Mouse (Mus musculus) midbrain, embryonic 10.5 days (tissue): ENCODE measurements around the gene Pcsk5. TPM values are rescaled to one million over a fixed set of nuclear protein-coding genes. Genes with fewer than 3 reads are reported as not detected.
A peak's percentile ranks its signal among the peaks of the same experiment; 100 is the strongest.

Source experiments
- DNase-seq: peaks from one replicate; pipeline ENCODE4 v3.0.0-alpha.2; 2017; ENCODE audit warnings: low spot score
- H3K27ac ChIP-seq: fragments of 300-500 bp; sonication (generic); replicated peaks from 2 replicates; pipeline ENCODE4 v1.5.1; 2016; ENCODE audit warnings: mild to moderate bottlenecking
- H3K27me3 ChIP-seq: fragments of 300-500 bp; sonication (generic); 2 replicates; pipeline ENCODE4 v1.6.1; 2016; ENCODE audit warnings: low read depth, mild to moderate bottlenecking; ENCODE audit not compliant: poor library complexity, severe bottlenecking
- H3K36me3 ChIP-seq: fragments of 300-500 bp; sonication (generic); 2 replicates; pipeline ENCODE4 v1.6.1; 2016; ENCODE audit warnings: mild to moderate bottlenecking, moderate library complexity
- H3K4me1 ChIP-seq: fragments of 300-500 bp; sonication (generic); 2 replicates; pipeline ENCODE4 v1.6.1; 2016
- H3K4me3 ChIP-seq: fragments of 300-500 bp; sonication (generic); 2 replicates; pipeline ENCODE4 v1.5.1; 2016; ENCODE audit warnings: mild to moderate bottlenecking, moderate library complexity
- H3K9me3 ChIP-seq: fragments of 300-500 bp; sonication (generic); replicated peaks from 2 replicates; pipeline ENCODE4 v1.6.1; 2016; ENCODE audit warnings: mild to moderate bottlenecking
- WGBS: fragments of 180-500 bp; shearing (Covaris S2); methylation state at CpG from one replicate; pipeline ENCODE4 v1.1.7; 2016; 5-methylcytosine and 5-hydroxymethylcytosine counted together
- polyA plus RNA-seq: library from polyadenylated mRNA; unstranded; fragments of >200 nt; fragmentation: Nextera tagmentation; extraction: Ambion mirVana; gene quantifications from 2 replicates; pipeline ENCODE4 v1.2.1, GENCODE M21; 2016

Gene Pcsk5
- polyA plus RNA-seq, 1 experiment from 2014 or later = 6.6 TPM

DNA sequence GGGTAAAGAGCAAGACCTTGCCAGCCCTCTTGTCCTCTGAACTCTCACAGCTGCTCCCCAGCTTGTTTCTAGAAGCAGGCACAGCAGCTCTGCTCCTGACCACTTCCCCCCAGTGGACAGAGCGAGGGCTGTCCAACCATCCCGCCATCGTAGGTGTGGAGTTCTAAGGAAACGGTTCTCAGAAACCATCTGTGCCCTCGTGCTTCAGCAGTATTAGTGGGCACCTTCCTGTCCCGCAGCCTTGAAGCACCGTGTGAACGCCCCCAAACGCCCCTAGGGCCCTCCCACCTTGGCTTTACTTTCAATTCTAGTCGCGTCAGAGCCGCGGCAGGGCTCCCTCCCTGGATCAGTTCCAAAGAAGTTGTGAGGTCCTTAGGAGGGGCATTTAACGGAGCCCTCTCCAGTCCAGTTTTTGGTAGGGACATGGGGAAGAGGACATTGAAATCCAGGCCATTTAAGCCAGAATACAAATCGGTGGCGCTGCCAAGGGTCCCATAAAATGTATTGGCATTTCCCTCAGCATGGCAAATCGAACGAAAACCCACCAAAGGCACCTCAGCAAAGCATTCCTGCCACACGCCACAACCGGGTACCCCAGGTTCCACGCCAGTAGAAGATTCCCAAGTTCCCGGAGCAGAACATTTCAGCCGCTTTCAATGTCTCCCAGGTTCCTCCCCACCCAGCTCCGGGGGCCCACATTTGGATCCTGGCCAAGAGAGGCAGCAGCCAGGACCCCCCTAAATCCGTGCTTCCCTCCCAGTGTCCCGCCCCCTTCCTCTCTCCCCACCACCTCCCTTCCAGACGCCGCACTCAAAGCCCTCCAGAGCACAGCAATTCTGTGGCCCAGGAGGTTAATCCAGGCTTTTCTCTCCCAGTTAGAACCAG lies 1.5 kb downstream of the Pcsk5 start:
- peak overlapping the region; percentile 90 for H3K27ac ChIP-seq
- H3K27me3 ChIP-seq = peaks cover 32% of the 10 kb centered on the region
- WGBS = under 1% methylated on average over 28 of the region's 28 CpGs
- H3K4me3 ChIP-seq = peak overlapping the region; percentile 81
- no peaks in the 10 kb centered on the region for H3K9me3 ChIP-seq
- no peaks in the 10 kb centered on the region for H3K36me3 ChIP-seq
- H3K4me1 ChIP-seq = peaks cover 31% of the 10 kb centered on the region
- peak; percentile 53 for DNase-seq

DNA sequence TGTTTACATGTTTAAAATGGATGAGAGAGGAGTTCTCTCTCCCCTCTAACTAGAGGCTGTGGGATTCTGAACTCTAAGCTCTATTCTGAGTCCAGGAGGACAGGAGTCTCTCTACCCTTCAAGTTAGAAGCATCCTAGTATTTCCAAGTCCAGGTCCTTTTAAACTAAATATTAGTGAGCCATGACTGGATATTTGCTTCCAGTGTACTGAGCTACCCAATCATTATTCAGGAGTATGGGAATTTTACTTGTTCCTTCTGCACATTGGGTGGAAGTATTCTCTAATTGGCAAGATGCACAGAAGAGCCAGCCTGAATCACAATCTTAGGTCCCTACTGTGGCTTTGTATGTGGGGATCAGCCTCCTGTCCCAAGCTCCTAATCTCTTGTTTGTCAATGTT lies 2.5 kb downstream of the Pcsk5 start:
- Histone ChIP-seq H3K27me3 (peaks cover 32% of the 10 kb centered on the region), H3K4me1 (peaks cover 31% of the 10 kb centered on the region), H3K4me3 (no peak overlapping the region), H3K9me3 (no peaks in the 10 kb centered on the region), H3K36me3 (no peaks in the 10 kb centered on the region), H3K27ac (no peak overlapping the region)
- no peak for DNase-seq

DNA sequence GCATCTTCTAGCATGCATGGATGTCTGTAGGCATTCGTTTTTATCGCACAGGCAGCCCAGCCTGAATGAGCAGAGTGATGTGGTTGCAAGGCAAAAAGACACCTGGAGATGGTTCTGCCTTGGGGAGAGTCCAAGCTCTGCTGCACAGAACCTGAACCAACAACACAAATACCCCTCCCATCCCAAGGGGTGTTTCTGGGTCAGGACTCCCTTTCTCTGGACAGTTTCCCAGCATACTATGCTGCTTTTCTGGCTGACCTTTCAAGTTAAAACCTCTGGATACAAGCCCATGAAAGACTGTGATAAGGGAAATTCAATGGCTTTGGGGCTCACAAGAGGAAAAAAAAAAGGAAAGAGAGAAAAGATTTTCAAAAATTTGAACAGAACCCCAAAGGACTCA lies 6.1 kb downstream of the Pcsk5 start:
- WGBS = 96% methylated on average over 2 of the region's 2 CpGs
- Histone ChIP-seq H3K27ac (no peak overlapping the region), H3K27me3 (peaks cover 16% of the 10 kb centered on the region), H3K36me3 (no peaks in the 10 kb centered on the region), H3K4me1 (peaks cover 15% of the 10 kb centered on the region), H3K4me3 (no peak overlapping the region), H3K9me3 (no peaks in the 10 kb centered on the region)
- DNase-seq = no peak

DNA sequence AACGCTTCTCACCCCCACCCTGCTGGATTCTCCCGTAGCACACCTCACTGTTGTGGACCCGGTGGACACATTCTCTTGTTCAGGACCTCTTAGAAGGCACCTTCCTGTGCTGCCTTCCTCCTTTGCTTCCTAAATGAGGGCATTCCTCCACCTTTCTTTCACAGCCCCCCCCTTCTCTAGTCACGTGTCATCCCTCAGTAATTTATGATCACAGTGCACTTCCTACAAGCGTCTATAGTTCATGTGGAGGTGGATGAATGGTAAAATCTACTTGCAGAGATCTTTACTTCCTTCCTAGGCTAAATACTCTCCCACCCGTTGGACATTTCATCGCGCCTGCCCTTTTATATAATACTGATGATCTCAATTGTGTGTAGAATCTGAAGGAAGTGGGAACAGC lies 9.0 kb downstream of the Pcsk5 start:
- H3K27me3 ChIP-seq = no peaks in the 10 kb centered on the region
- H3K27ac ChIP-seq = no peak overlapping the region
- no peaks in the 10 kb centered on the region for H3K9me3 ChIP-seq
- WGBS = 86% methylated on average over 8 of the region's 8 CpGs
- DNase-seq = no peak
- no peaks in the 10 kb centered on the region for H3K36me3 ChIP-seq
- H3K4me1 ChIP-seq = no peaks in the 10 kb centered on the region
- no peak overlapping the region for H3K4me3 ChIP-seq

DNA sequence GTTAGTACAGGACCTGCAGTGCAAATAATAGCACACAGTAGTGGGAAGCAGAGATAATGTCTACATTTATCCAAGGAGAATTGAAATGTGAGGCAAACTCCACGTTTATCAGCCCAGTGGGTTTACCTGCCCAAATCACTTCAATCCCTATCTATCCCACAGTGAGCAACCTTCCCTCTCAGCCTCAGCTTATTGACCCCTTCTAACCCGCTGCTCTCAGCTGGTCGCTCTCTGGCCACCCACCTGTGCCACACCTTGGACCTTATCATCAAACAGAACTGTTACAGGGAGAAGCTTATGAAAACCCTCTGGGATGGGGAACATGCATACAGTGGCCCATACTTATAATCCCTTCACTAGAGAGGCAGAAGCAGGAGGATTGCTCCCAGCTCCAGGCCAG lies 10.7 kb downstream of the Pcsk5 start:
- DNase-seq = no peak
- Histone ChIP-seq H3K27ac (no peak overlapping the region), H3K4me1 (no peaks in the 10 kb centered on the region), H3K4me3 (no peak overlapping the region), H3K36me3 (no peaks in the 10 kb centered on the region), H3K9me3 (no peaks in the 10 kb centered on the region), H3K27me3 (no peaks in the 10 kb centered on the region)
- 73% methylated on average over 3 of the region's 3 CpGs for WGBS

DNA sequence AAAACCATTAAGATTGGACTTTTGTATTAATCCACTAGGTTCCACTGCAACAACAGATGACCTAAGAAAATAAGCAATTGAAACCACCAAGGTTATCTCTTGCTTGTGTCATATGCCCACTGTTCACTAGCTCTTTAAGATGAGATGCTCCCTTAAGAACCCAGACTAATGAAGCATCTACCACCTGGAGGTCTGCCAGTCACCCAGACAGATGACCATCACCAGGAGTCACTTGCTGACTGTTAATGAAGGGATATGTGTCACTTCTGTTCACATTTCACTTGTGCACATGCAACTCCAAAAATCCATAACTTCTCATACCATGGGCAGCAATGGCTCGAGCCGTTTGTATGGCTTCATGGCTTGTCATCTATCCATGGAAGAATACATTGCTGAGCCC lies 17.4 kb downstream of the Pcsk5 start:
- WGBS = 94% methylated on average over 2 of the region's 2 CpGs
- Histone ChIP-seq H3K4me1 (no peaks in the 10 kb centered on the region), H3K27me3 (no peaks in the 10 kb centered on the region), H3K4me3 (no peak overlapping the region), H3K9me3 (no peaks in the 10 kb centered on the region), H3K36me3 (no peaks in the 10 kb centered on the region), H3K27ac (no peak overlapping the region)
- no peak for DNase-seq

DNA sequence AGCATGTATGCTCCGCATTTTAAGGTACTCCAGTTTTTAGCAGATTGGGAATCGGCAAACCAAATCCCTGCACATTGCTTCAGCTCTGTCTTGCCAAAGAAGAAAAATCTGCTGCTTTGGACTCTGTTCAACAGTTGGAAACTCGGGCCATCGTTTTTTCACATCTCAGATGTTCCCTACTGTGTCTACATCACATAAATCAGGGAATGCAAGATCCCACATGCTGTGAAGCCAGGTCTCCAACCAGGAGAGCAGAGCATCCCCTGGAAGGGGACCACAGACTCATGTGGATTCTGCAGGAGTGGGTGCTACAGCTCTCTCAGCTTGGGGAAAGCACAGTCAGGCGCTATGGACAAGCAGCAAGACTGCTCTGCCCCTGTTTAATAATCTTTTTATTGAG lies 18.4 kb downstream of the Pcsk5 start:
- H3K27me3 ChIP-seq = no peaks in the 10 kb centered on the region
- DNase-seq = no peak
- no peaks in the 10 kb centered on the region for H3K36me3 ChIP-seq
- H3K9me3 ChIP-seq = no peaks in the 10 kb centered on the region
- H3K4me1 ChIP-seq = no peaks in the 10 kb centered on the region
- H3K4me3 ChIP-seq = no peak overlapping the region
- H3K27ac ChIP-seq = no peak overlapping the region
- WGBS = 78% methylated on average over 5 of the region's 5 CpGs

DNA sequence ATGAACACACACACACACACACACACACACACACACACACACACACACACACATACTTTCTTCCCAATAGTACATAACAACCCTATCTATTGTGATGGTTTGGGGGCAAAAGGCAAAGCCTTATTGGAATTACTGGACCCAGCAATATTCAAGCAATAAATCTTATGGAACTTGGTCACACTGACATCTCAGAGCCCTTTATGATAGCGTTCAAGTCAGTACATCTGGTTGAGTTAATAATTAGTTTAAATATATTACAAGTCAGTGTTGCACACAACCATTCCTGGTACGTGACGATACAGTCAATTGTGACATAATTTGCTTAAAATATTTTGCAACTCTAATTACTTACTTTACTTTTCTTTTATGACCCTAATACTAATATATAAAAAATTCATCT lies 22.4 kb downstream of the Pcsk5 start:
- Histone ChIP-seq H3K27ac (no peak overlapping the region), H3K4me1 (no peaks in the 10 kb centered on the region), H3K36me3 (no peaks in the 10 kb centered on the region), H3K4me3 (no peak overlapping the region), H3K9me3 (no peaks in the 10 kb centered on the region), H3K27me3 (no peaks in the 10 kb centered on the region)
- WGBS = 94% methylated on average over 3 of the region's 3 CpGs
- DNase-seq = no peak

DNA sequence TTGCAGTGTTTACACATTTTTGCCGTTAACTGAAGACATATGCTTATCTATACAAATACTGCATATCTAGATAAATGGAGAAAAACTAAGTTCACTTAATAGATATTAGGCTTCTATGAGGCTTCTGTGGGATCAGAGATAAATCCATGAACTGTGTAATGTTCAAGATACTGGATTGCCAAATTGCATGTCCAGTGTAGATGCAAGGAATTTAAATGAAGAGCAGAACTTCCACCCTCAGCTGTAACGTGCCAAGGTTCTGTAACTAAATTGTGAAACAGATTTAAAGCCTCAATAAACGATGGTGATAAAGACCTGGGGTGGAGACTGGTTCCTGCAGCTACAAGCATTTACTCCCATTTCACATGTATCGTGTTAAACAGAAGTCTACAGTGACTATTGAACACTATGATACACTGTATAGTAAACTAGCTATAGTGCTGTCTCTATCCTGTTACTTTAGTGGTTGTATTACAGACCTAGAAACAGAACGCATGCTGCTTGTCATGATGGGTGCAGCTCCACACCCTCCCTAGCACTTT lies 23.9 kb downstream of the Pcsk5 start:
- 91% methylated on average over 5 of the region's 5 CpGs for WGBS
- no peaks in the 10 kb centered on the region for H3K9me3 ChIP-seq
- H3K27me3 ChIP-seq = no peaks in the 10 kb centered on the region
- H3K4me1 ChIP-seq = no peaks in the 10 kb centered on the region
- no peak overlapping the region for H3K4me3 ChIP-seq
- no peaks in the 10 kb centered on the region for H3K36me3 ChIP-seq
- no peak for DNase-seq
- H3K27ac ChIP-seq = no peak overlapping the region

DNA sequence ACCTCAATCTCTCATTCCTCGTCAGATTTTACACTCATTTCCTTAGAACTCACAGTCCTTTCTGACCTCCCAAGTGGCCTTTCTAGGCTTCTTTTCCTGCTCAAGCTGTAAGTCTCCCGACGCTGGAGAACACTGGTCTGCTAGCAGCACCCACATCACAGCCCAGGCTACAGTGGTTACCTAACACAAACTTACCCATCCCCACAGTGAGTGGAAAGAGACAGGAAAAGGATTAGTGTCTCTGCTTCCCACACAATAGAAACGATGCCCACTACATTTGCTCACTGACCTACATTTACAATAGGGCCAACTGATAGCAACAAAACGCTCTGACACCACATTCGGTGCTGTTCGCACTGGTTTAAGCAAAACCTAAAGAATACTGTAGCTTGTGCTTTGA lies 24.8 kb downstream of the Pcsk5 start:
- DNase-seq = no peak
- H3K9me3 ChIP-seq = no peaks in the 10 kb centered on the region
- WGBS = 76% methylated on average over 7 of the region's 7 CpGs
- H3K27me3 ChIP-seq = no peaks in the 10 kb centered on the region
- H3K36me3 ChIP-seq = no peaks in the 10 kb centered on the region
- no peak overlapping the region for H3K27ac ChIP-seq
- H3K4me1 ChIP-seq = no peaks in the 10 kb centered on the region
- H3K4me3 ChIP-seq = no peak overlapping the region

DNA sequence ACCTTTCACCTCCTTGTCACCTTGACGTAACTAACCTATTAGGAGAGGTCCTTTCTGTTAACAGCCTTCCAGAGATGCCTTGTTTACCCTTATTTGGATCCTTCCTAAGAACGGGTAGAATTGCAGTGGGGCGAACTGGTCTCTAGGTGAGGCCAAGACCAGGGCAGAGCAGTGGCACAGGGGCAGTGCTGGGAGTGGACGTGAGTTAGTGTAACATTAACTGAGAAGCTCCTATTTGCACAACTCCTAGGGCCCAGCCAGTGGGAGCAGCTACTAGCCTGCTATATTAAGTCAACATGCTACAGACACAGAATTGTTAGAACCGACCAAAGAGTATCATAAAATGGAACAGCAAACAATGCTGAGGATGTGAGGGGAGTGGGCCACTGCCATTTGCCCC lies 30.8 kb downstream of the Pcsk5 start:
- DNase-seq = no peak
- Histone ChIP-seq H3K9me3 (no peaks in the 10 kb centered on the region), H3K27ac (no peak overlapping the region), H3K4me1 (0 out of 2 replicates have a peak, but pooled peaks cover 4% of the 10 kb centered on the region), H3K36me3 (no peaks in the 10 kb centered on the region), H3K27me3 (no peaks in the 10 kb centered on the region), H3K4me3 (no peak overlapping the region)
- WGBS = 90% methylated on average over 5 of the region's 5 CpGs

DNA sequence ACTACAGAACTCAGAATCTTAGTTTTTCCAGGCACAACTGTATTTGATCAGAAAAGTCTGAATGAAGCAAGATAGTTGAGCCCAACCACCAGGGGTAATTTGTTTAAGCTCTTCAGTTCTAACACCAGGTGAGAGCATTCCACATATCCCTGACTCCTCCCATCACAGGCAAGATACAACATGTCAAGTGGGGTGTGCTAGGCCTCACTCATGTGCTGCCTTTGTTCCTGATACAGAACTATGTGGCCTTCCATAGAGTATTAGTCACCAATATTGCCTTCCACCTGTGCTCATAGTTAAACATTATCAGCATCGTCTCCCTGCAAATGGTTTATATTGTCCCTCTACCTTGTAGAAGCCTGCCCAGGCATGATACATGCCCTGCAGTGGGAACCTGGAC lies 36.6 kb downstream of the Pcsk5 start:
- Histone ChIP-seq H3K27ac (no peak overlapping the region), H3K27me3 (no peaks in the 10 kb centered on the region), H3K4me1 (0 out of 2 replicates have a peak, but pooled peaks cover 4% of the 10 kb centered on the region), H3K9me3 (no peaks in the 10 kb centered on the region), H3K4me3 (no peak overlapping the region), H3K36me3 (no peaks in the 10 kb centered on the region)
- no peak for DNase-seq
- WGBS = 94% methylated on average over 1 of the region's 1 CpGs

DNA sequence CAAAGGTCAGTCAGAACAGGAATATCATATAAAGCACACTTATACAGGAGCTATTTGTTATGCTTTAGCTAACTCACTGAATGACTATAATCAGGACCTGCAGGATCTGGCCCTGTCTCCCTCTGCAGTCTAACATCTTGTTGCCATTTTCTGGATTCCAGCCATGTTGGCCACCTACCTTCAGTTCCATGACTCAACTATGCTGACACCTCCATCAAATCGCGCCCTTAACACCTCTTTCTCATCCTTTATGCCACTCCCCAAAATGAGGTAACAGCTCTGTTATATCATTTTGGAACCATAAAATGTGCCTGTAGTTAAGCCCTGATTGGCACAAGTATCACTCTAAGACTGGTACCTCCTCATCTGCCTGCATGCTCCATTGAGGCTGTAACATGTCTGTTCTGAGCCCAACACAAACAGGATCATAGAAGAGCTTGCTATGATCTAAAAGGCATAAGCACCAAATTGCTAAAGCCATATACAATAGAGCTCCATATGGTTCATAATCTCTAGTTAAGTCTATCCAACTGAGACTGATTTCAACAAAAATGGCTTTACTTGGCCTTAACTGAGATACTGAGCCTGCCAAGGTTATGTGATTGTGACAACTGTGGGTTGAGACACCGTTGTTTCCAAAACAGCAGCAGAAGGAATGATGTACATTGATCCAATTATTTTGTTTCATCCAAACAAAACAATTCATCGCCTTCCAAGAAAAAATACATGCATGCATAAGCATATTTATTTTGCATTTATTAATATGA lies 37.8 kb downstream of the Pcsk5 start:
- Histone ChIP-seq H3K4me3 (no peak overlapping the region), H3K27me3 (no peaks in the 10 kb centered on the region), H3K4me1 (0 out of 2 replicates have a peak, but pooled peaks cover 4% of the 10 kb centered on the region), H3K36me3 (no peaks in the 10 kb centered on the region), H3K27ac (no peak overlapping the region), H3K9me3 (no peaks in the 10 kb centered on the region)
- DNase-seq = no peak
- WGBS = 86% methylated on average over 4 of the region's 4 CpGs
